Mouse (Mus musculus) adrenal gland, adult (tissue): Measurements from ENCODE around the gene Stub1.

Experiments
- DNase-seq, 2 experiments: peaks; one replicate each; pipeline ENCODE4 v3.0.0; 2022 to 2023; ENCODE audit warnings: low spot score in 1 of 2; ENCODE audit not compliant: inconsistent age in 2 of 2

Gene Stub1

GRCm38 (mm10) chr17:25869498-25869897, 36.3 kb upstream of the Stub1 start:
- DNase-seq, result peak in 1 of 2 experiments; percentile 57

DNA sequence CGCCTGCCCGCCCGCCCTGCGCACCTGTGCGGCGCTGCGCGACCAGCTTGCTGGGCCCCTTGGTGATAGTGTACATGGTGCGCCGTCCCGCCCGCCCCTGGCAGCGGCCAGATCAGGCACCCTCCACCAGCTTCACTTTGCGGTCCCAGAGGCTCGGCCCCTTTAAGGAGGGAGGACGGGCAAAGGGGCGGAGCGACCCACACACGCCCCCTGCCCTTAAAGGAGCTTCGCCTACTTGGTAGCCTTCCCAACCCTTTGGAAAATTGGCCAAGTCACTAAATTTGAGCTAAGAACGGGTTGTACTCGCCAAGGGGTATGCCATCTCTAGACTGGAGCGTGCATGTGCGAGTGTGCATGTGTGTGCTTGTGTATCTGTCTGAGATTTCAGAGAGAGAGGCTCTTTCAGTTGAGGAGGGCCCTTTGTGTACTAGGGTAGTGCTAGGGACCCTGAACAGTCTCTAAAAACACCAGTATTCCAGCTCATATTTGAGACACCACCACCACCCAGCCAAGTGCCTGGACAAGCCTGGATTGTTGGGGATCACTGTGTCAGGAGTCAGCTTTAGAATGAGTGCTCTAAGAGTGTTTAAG, 35.5 kb upstream of the Stub1 start, which contains the start of gene Mcrip2:
Mcrip2 (minus strand) TSS at position 164 of the 591 bp plus-strand sequence.
- DNase-seq, result peak; percentile 94 to 97

GRCm38 (mm10) chr17:25867836-25868600, 34.8 kb upstream of the Stub1 start:
- DNase-seq, result peak; percentile 89 to 96

- DNase-seq, result no peak
These were observed 34.3 kb upstream of the Stub1 start for GRCm38 (mm10) chr17:25867509-25867835.

DNA sequence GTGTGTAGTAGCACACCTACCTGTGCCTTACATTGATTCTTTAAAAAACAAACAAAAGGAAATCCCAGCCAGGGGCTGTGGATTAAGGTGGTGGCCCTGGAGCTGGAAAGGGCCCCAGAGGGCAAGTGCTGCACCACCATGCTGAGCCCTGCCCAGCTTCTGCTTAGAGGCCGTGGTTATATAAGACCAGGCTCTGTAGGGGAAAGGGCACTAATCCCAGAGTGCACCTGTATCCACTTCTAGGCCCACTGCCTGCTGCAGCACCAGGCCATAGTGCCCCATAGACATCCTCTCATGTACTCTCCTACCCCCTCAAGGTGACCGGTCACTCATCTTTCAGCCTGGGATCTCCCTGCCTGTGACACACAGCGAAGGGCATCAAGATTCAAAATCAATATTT, 33.0 kb upstream of the Stub1 start:
- peak in 1 of 2 experiments; percentile 76 for DNase-seq

DNA sequence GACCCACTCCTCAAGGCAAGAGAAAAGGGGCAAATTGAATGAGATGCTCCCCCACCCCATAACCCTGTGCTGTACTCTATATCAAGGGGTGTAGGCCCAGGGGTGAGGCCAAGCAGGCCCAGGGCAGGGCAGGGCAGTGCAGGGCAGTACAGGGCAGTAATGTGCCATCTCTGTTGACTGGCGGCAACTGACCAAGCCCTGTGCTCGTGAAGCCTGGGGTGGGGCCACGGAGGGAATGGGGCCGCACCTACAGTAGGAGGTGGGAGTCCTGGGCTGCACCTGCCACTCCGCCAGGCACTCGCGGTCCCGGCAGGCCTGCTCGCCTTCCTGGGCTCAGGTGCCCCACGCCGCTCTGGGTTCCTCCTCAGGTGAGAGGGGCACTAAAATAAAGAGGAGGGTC, 32.1 kb upstream of the Stub1 start:
- DNase-seq, result peak; percentile 31 to 60

GRCm38 (mm10) chr17:25864311-25864710, 31.1 kb upstream of the Stub1 start:
- peak; percentile 39 to 81 for DNase-seq

DNA sequence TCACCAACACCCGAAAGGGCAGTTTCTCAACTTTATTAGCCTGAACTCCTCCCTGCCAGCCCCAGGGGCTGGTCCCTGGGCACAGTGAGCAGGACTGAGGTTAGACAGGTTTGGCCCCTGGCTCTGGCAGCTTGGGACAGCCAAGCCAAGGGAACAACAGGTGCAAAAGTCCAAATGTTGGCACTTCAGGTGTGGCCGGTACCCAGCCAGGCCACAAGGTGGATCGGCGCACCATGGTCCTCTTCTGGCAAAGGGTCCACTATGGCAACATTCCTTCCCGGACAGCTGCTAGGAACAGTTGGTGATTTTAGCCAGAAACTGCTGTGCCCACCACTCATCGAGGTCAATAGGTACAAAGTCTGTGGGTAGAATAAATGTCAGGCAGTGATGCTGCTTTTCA, 30.5 kb upstream of the Stub1 start:
- peak in 1 of 2 experiments; percentile 54 for DNase-seq

DNA sequence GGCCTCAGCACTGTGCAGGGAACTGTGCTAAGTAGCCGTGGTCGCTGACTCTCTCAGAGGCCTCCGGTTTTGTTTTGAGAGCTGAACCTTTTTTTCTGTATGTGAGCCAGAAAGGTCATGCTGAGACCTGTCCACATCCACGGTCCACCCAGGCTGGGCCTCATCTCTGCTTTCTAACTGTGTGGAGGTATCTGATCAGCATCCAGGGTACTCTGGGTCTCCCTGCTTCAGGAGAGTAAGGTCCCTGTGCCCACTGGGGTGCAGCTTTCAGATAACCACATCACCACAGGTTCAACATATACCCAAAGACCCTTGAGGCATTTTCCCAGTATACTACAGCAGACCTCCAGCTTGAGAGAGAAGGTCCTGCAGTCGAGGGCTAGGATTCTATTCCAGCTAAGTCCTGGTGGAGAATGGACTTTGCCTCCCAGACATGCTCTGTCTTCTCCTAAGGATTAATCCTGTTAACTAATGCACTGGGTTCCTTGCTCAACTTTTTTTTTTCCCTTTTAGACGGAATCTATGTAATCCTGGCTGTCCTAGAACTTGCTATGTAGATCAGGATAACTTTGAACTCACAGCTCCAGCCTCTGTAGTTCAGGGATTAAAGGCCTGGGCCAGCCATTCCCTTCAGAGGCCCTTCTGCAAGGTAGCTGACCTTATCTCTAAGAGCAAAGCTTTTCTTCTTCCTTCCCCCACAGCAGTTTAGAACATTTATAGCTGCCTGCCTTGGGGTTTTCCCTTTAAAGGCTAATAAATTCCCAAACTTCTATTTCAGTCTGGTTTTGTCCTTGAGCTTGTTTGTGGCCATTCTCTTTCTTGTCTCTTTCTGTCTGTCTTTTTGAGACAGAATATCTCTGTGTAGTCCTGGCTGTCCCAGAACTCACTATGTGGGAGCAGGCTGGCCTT, 28.8 kb upstream of the Stub1 start:
- peak in 1 of 2 experiments; percentile 77 for DNase-seq

DNA sequence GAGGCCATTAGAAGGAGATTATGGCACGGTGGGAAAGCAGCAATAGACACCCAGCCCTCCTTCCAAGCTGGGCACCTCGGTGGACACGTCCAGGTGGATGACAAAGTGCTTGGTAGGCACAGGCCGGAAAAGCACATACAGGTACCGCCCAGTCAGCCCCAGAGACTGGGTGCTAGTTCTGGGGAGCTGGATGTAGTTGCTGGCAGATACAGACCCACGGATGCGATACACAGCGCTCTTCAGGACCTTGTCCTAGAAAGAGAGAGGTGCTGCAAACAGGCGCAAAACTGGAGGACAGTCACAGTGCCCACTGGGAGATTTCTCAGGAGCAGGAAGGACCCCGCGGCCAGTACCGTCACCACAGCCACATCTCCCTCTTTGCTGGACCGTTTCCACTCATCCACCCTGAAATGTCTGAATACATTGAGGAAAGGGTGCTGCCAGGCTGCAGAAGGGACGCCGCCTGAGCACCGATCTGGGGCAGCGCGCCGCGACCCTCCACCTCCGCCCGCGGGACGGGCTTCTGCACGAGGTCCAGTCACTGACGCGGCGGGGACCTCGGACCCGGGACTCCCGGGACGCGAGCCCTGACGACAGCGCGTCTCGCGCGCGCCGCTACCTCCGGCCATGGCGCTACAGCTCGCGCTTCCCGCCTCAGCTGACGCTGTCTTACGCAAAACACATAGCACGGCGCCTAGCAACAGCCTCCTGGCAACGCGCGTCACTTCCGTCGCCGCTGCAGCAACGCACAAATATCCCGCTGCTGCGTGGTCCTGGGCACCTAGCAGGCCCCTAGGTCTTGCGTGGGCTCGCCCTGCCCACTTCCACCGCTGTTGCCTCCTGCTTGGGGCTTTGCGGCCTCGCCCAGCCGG, 27.9 kb upstream of the Stub1 start, which contains the start of gene Wdr90:
Wdr90 (minus strand) TSS at position 670 of the 872 bp plus-strand sequence.
- DNase-seq, result peak; percentile 94 to 97

DNA sequence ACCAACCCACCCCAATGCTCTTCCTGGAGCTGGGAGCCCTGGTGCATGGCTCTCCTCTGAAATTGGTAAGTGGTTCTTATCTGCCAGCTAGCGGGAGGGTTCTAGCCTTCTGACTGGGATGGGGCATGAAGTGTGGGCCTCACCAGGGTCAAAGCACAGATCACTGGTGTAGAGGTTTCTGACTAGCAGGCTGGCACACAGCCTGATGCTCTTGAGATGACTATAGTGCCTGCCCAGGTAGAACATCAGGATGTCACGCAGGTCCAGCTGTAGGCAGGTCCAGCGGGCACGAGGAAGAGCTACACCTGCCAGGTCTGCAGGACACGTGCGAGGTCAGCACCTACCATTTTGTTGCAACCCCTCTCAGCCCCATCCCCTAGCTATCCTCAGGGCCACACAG, 27.0 kb upstream of the Stub1 start:
- DNase-seq, result peak in 1 of 2 experiments; percentile 36

- peak; percentile 96 to 98 for DNase-seq
These were observed 11.2 kb upstream of the Stub1 start, which contains the start of gene Rhot2 for GRCm38 (mm10) chr17:25844396-25844901. Rhot2 (minus strand) TSS chr17:25844851.

GRCm38 (mm10) chr17:25843636-25844395, 10.6 kb upstream of the Stub1 start:
- peak in 1 of 2 experiments; percentile 84 for DNase-seq

DNA sequence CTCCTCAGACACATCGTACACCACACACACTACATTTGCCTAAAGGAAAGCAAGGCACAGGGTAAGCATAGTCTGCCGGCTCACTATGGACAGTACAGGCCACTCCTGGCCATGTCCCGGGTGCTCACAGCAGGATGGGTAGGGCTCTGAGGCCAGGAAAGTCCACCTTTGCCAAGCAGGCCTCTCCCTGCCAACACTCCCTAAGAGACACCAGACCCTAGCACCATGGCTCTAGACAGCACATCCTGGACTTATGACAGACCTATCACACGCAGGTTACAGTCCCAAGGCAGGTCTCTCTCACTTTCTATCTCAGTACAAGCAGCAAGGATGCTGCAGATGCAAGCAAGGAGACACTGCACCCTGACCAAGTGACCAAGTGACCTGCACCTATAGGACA, 9.9 kb upstream of the Stub1 start:
- no peak for DNase-seq

- no peak for DNase-seq
These were observed 9.3 kb upstream of the Stub1 start for GRCm38 (mm10) chr17:25842509-25842908.

DNA sequence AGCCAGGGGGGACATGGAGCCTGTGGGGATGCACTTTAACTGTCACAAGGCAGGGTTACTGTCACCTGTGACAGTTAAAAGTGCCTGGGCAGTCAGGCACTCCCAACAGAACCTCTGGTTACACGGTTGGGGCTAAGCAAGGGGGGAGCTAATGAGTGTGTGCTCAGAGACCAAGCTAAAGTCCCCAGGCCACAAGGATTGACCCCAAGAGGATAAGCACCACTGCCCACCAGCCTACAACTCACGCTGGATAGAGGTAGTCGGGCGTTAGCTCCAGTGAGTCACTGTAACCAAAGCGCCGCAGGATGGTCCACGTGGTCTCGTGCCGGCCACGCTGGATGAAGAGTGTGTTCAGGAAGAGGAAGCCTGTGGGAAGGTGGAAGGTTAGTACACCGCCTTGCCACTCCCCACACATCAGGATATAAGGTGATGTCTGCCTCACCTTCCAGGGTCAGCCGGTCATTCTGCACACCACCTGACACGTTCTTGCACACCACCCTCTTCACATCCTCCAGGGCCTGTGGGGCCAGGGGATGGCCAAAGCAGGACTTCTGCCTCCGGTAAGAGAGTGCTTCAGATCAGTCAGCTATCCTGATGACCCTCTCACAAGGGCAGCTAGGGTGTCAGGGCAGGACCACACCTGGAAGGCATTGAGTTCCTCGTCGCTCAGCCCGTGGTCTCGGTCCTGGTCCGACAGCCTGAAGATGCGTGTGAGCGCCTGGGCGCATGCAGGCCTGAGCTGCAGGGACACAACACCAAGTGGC, 8.1 kb upstream of the Stub1 start, which contains the start of gene Gm20683:
Gm20683 (minus strand) TSS at position 647 of the 764 bp plus-strand sequence.
- DNase-seq, result peak in 1 of 2 experiments; percentile 14

GRCm38 (mm10) chr17:25840519-25840918, 7.3 kb upstream of the Stub1 start:
- no peak for DNase-seq

- no peak for DNase-seq
These were observed 6.4 kb upstream of the Stub1 start for GRCm38 (mm10) chr17:25839455-25840235.
